Mouse (Mus musculus) CH12.LX (cell line): ENCODE data around the gene Mark1.

Experiments used
- CTCF ChIP-seq, 2 experiments: IDR thresholded peaks in 1 of 2; conservative IDR thresholded peaks in 1 of 2; 2 replicates each; pipeline ENCODE4 v1.5.1; 2011 to 2012; ENCODE audit warnings: low read depth in 2 of 2, low read length in 2 of 2, improper control_type of control experiment in 1 of 2, inconsistent platforms in 1 of 2, mild to moderate bottlenecking in 1 of 2, moderate library complexity in 1 of 2
- E2F4 ChIP-seq: IDR thresholded peaks from 2 replicates; pipeline ENCODE4 v1.6.1; 2011; ENCODE audit warnings: low read depth, low read length, improper control_type of control experiment; ENCODE audit not compliant: insufficient replicate concordance
- EP300 ChIP-seq: IDR thresholded peaks from 2 replicates; pipeline ENCODE4 v1.6.1; 2011; ENCODE audit warnings: low read length, improper control_type of control experiment
- JUND ChIP-seq: conservative IDR thresholded peaks from 2 replicates; pipeline ENCODE4 v1.6.1; 2011; ENCODE audit warnings: low read depth, low read length, improper control_type of control experiment
- KAT2A ChIP-seq: IDR thresholded peaks from 2 replicates; pipeline ENCODE4 v1.6.1; 2012; ENCODE audit warnings: low read length, improper control_type of control experiment, inconsistent platforms; ENCODE audit not compliant: insufficient replicate concordance
- MAFK ChIP-seq: IDR thresholded peaks from 2 replicates; pipeline ENCODE4 v1.6.1; 2011; ENCODE audit warnings: low read length, improper control_type of control experiment; ENCODE audit not compliant: insufficient replicate concordance
- MAX ChIP-seq: IDR thresholded peaks from 2 replicates; pipeline ENCODE4 v1.6.1; 2011; ENCODE audit warnings: low read length, improper control_type of control experiment
- NELFE ChIP-seq: IDR thresholded peaks from 2 replicates; pipeline ENCODE4 v1.6.1; 2011; ENCODE audit warnings: low read depth, low read length, improper control_type of control experiment
- POLR2A ChIP-seq: IDR thresholded peaks from 2 replicates; pipeline ENCODE4 v1.6.1; 2011; ENCODE audit warnings: low read depth, mild to moderate bottlenecking, improper control_type of control experiment, low read length
- USF1 ChIP-seq: IDR thresholded peaks from 2 replicates; pipeline ENCODE4 v1.6.1; 2014; ENCODE audit warnings: low read depth, mild to moderate bottlenecking, inconsistent platforms, low read length, improper control_type of control experiment
- USF2 ChIP-seq: conservative IDR thresholded peaks from 2 replicates; pipeline ENCODE4 v1.6.1; 2011; ENCODE audit warnings: low read depth, low read length, improper control_type of control experiment
- ZMIZ1 ChIP-seq: IDR thresholded peaks from 2 replicates; pipeline ENCODE4 v1.6.1; 2012; ENCODE audit warnings: low read depth, mild to moderate bottlenecking, inconsistent platforms, low read length, improper control_type of control experiment
- ZNF384 ChIP-seq: IDR thresholded peaks from 2 replicates; pipeline ENCODE4 v1.6.1; 2012; ENCODE audit warnings: low read depth, low read length, improper control_type of control experiment, inconsistent platforms

DNA sequence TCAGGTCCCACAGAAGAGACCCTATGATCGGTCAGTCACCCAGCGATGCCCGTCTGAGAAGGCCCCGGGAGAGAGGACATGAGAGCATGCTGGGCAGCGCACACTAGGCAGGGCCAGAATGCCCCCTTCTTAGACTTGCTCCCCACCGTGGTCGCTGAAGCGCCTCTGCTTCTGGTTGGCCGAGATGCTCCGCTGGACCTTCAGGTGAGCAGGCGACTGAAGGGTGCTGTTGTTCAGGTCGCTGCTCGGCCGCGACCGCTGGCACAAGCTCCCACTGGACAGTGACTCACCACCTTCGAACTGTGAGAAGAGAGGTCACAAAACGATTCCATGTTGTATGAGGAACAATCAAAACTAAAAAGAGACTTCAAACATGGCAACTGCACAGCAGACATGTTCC lies 87.0 kb downstream of the Mark1 start:
- TF ChIP-seq POLR2A (no peak), E2F4 (no peak), ZMIZ1 (no peak), EP300 (no peak), KAT2A (no peak), CTCF (conservative IDR thresholded peaks at IDR 0.05 in 1 of 2, IDR thresholded peaks at IDR 0.05 in 1 of 2; ENCODE audit: low read depth in 2 of 2, low read length in 2 of 2) (no peak), USF1 (no peak), USF2 (no peak), NELFE (no peak), MAX (no peak), ZNF384 (no peak), MAFK (no peak), JUND (no peak)
